Mouse (Mus musculus): ENCODE results near the gene Ppfia3. TPM values are rescaled to one million over a fixed set of nuclear protein-coding genes. Genes with fewer than 3 reads are reported as not detected.

Gene Ppfia3
- total RNA-seq, 2 experiments from 2014 or later = 154 to 168 TPM

DNA sequence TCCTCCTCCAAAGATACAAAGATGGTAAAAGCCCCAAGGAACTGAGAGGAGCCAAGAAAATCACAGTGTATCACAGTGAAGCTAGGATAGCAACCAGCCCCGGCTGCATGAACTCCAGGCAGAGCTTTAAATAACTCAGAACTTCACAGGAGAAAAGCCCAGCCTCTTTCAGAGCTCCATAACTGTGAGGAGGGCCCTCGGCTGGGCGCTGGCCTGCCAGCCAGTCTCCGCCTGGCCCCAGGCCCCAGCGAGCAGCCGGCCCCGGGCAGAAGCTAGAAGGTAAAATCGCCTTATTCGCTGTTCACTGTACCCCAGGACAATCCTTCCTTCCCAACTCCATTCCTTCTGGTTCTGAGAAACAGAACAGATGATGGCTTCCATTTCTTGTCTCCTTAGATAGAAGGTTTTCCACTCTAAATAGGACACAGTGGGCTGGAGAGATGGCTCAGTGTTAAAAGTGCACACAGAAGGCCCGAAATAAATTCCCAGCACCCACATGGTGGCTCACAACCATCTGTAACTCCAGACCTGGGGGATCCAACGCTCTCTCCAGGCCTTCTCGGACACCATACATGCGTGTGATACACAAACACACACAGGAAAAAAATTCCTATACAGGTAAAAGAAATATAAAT is 37.9 kb downstream of the Ppfia3 start:
- intact Hi-C loops (cut with DNase I) = no loop called here
- peak in 1 of 2 experiments; percentile 40 for DNase-seq (ENCODE audit: low spot score in 2 of 2)

DNA sequence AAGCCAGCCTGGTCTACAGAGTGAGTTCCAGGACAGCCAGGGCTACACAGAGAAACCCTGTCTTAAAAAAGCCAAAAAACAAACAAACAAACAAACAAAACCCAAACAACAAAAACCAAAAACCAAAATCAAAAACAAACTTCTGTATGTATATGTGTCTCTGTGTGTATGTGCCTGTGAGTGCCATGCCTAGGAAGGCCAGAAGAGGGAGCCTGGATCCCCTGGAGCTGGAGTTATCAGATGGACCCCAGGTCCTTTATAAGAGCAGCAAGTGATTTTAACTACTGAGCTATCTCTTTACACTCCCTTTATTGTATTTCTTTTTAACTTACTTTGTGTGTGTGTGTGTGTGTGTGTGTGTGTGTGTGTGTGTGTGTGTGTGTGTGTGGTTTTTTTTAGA is 41.0 kb downstream of the Ppfia3 start:
- intact Hi-C loops (cut with DNase I) = no loop called here
- DNase-seq (ENCODE audit: low spot score in 2 of 2) = no peak

DNA sequence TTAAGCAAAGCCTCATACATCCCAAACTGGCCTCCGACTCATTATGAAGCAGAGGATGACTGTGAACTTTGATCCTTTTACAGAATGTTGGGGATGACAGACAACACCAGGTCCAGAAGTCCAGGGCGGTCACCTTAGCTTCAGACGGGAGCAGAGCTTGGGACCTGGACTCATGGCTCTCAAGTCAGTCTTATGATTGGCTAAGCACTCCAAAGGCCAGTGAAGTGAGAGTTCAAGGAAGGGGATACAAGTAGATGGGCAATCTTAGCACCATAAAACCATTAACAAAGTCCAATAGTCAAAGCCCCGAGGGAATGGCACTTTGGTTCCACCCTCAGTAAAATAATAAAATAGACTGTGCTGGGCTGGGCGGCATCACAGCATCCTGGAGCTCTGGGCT is 43.8 kb downstream of the Ppfia3 start:
- intact Hi-C loops (cut with DNase I) = no loop called here

DNA sequence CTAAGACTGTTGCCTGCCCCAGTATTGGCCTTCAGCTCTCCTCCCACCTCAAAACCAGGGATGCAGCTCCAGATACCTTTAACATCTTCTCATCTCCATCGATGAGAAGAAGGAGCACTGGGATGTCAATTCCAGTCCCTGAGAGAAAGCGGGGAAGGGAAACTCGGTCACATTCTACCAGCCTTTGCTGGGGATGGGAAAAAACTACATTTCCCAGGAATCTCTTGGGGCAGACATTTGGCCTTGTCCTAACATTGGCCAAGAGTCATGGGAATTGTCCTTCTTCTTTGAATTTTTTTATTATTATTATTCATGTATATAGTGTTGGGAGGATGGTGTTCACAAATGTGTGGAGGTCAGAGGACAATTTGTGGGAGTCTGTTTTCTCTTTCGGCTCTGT is 44.6 kb downstream of the Ppfia3 start:
- intact Hi-C loops (cut with DNase I) = no loop called here

More for the DNA sequence above, 43.8 kb downstream of the Ppfia3 start:
- DNase-seq (ENCODE audit: low spot score in 2 of 2) = no peak

GRCm38 (mm10) chr7:45316536-45316935 is 50.3 kb downstream of the Ppfia3 start:
- DNase-seq (ENCODE audit: low spot score in 2 of 2) = no peak
- intact Hi-C loops (cut with DNase I) = no loop called here

More for the DNA sequence above, 44.6 kb downstream of the Ppfia3 start:
- DNase-seq (ENCODE audit: low spot score in 2 of 2) = no peak

DNA sequence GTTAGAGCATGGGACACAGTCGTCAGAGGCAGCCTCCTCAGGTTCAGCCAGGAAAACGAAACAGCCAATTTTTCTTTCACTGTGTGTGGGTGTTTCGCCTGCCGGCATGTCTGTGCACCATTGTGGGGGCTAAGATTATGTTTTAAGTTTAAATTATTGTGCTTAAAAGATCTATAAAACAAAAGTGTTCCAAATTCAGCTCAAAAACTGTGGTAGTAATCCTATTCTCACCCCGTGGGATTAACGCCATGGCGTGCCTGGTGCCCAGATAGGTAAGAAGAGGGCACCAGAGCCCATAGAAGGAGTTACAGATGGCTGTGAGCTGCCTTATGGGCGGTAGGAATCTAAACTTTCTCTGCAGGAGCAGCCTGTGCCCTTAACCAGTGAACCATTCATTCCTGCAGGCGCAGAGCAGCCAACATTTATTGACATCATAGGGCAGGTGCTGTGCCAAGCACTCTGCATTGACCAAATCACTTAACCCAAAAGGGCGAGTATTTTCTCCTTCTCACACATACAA is 51.6 kb downstream of the Ppfia3 start:
- peak; percentile 54 to 62 for DNase-seq (ENCODE audit: low spot score in 2 of 2)

DNA sequence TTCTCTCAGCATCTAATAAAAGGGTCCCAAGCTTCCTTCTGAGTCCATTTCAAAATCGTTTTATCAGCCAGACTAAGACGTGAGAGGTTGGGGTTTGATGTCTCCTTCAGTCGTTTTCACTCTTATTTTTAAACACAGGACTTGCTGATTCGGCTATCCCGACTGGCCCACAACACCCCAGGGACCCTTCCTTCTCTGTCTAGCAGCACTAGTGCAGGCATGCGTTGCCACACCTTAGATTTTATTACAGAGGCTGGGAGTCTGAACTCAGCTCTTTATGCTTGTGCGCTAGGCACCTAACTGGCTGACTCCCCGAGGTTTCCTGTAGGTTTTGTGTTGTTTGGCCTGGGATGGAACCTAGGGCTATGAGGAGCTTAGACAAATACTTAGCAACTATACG is 53.3 kb downstream of the Ppfia3 start:
- no peak for DNase-seq (ENCODE audit: low spot score in 2 of 2)

More for the DNA sequence above, 51.6 kb downstream of the Ppfia3 start:
- intact Hi-C loops (cut with DNase I) = no loop called here

GRCm38 (mm10) chr7:45312686-45313453 is 53.9 kb downstream of the Ppfia3 start:
- intact Hi-C loops (cut with DNase I) = no loop called here

More for the DNA sequence above, 53.3 kb downstream of the Ppfia3 start:
- intact Hi-C loops (cut with DNase I) = no loop called here

DNA sequence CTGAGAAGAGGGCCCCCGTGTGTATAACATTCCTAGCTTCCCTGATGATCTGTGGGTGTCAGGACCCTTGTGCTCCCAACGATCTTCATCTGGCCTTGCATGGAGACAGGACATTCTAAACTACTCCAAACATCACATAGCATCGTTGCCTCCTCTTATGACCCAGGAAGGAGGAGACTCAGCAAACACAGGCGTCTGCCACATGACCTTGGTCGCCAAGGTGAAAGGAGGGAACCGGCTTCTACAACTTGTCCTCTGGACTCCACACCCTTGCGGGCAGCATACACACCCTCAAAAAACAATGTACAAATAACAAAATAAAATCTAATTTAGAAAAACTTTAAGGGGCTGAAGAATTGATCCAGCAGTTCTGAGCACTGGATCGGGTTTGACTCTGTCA is 54.8 kb downstream of the Ppfia3 start:
- intact Hi-C loops (cut with DNase I) = no loop called here
- no peak for DNase-seq (ENCODE audit: low spot score in 2 of 2)

More at GRCm38 (mm10) chr7:45312686-45313453, 53.9 kb downstream of the Ppfia3 start:
- DNase-seq (ENCODE audit: low spot score in 2 of 2) = no peak

DNA sequence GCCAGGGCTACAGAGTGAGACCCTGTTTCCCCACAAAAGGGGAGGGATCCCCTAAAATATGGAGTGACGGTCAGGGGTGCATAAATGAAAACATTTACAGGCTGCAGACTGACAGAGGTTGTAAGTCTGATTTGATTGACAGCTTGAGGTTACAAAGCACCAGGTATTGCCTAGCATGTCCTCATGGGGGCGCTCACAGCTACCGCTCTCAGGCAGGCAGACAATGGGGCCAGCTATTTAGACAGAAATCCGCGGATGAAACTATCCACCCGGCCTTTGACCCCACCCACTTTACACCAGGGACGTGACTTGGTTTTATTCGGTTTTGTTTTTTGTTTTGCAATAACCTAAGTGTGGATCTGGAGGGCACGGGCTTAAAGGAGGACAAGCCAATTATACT is 57.4 kb downstream of the Ppfia3 start:
- no peak for DNase-seq (ENCODE audit: low spot score in 2 of 2)
- intact Hi-C loops (cut with DNase I) = loop anchor here (5.0 to 10.0 kb wide), 2 partner anchors 33 to 85 kb away; partner anchors contain the start of gene Snrnp70

- intact Hi-C loops (cut with DNase I) = loop anchor here (5.0 to 10.0 kb wide), 2 partner anchors 34 to 86 kb away; partner anchors contain the start of gene Snrnp70
These were observed 58.1 kb downstream of the Ppfia3 start for GRCm38 (mm10) chr7:45308551-45309240.

DNA sequence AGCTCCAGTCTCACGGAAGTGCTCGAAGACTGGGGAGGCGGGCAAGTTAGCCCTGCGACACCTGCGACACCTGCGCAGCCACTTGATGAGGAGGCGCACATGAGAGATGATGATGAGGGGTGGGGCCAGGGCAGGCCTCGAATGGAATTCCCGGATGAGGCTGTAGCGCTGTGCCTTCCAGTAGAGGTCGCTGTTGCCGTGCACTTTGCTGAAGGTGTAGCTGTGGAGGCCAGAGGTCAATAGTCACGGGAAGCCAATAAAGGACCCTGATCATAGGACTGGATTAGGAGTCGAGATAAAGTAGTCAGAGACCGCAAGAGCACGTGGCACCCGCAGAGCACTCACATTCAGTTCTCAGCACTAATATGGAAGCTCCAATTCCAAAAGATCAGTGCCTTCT is 61.5 kb downstream of the Ppfia3 start:
- intact Hi-C loops (cut with DNase I) = loop anchor here (5.0 to 10.0 kb wide), 2 partner anchors 37 to 90 kb away; partner anchors contain the start of gene Snrnp70
- DNase-seq (ENCODE audit: low spot score in 2 of 2) = peak; percentile 53 to 57

More at GRCm38 (mm10) chr7:45308551-45309240, 58.1 kb downstream of the Ppfia3 start:
- DNase-seq (ENCODE audit: low spot score in 2 of 2) = no peak

DNA sequence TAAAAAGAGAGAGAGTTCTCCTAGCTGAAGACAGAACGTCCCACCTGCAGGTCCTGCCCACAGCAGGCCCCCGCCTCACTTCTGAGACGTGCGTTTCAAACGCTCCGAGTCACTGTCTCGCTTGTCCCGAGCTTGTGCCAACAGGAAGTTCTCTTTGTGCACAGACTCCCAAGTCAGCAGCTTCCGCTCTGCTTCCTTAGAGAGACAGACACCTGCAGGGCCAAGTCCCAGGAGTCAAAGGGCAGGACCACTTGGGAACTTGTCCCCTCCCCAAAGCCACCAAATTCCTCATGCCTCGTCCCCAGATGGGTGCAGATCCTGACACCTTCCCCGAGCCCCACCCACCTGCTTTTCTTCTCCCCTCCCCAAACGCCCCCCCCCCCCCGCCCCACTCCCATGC is 62.0 kb downstream of the Ppfia3 start:
- intact Hi-C loops (cut with DNase I) = loop anchor here (5.0 to 10.0 kb wide), 2 partner anchors 37 to 90 kb away; partner anchors contain the start of gene Snrnp70
- no peak for DNase-seq (ENCODE audit: low spot score in 2 of 2)

- intact Hi-C loops (cut with DNase I) = loop anchor here (10.0 kb wide), 1 partner anchor 92 kb away; the partner anchor contains the start of gene Snrnp70
- no peak for DNase-seq (ENCODE audit: low spot score in 2 of 2)
These were observed 64.2 kb downstream of the Ppfia3 start for GRCm38 (mm10) chr7:45302626-45303025.

DNA sequence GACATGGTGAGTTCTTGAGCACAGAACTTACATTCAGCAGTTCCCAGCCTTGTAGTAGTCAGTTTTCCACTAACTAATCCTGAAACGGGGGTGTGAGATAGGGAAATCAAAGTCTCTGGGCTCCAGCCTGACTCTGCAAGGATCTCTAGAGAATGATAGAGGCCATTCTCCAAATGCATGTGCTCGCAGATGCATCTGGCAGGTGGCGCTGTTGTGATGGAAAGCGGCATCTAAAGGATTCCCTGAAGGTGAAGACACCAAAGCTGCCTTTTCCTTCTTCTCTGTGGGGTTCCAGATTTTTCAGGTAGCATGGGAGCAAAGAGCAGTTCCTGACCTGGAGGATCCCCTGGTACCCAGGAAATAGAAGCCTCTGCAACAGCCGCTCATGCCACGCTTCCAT is 66.5 kb downstream of the Ppfia3 start:
- intact Hi-C loops (cut with DNase I) = loop anchor here (10.0 kb wide), 1 partner anchor 95 kb away; the partner anchor contains the start of gene Snrnp70
- DNase-seq (ENCODE audit: low spot score in 2 of 2) = peak; percentile 64 to 79

GRCm38 (mm10) chr7:45299752-45300151 is 67.1 kb downstream of the Ppfia3 start:
- peak; percentile 73 to 76 for DNase-seq (ENCODE audit: low spot score in 2 of 2)
- intact Hi-C loops (cut with DNase I) = loop anchor here (2.0 to 10.0 kb wide), 2 partner anchors 95 to 137 kb away; partner anchors contain the start of genes Slc17a7 and Snrnp70

- DNase-seq (ENCODE audit: low spot score in 2 of 2) = no peak
- intact Hi-C loops (cut with DNase I) = loop anchor here (2.0 kb wide), 1 partner anchor 43 kb away; no protein-coding TSS in a partner anchor
These were observed 69.3 kb downstream of the Ppfia3 start for GRCm38 (mm10) chr7:45297563-45297962.

GRCm38 (mm10) chr7:45296626-45297025 is 70.2 kb downstream of the Ppfia3 start:
- no peak for DNase-seq (ENCODE audit: low spot score in 2 of 2)
- intact Hi-C loops (cut with DNase I) = loop anchor here (2.0 kb wide), 1 partner anchor 42 kb away; no protein-coding TSS in a partner anchor

Measured in left cerebral cortex, postnatal 36 days (tissue).